ENCODE assay signal across 12 mouse cellular contexts in genomic region chr19:46987646-46988045, GRCm38 (mm10). TPM values are rescaled to one million over a fixed set of nuclear protein-coding genes. Genes with fewer than 3 reads are reported as not detected.
DNase-seq lines count a peak whose midpoint lies in the region; ATAC-seq and TF ChIP-seq lines count a peak whose summit lies in the region.
"Had no signal": no experiment of that assay in that cellular context is flagged by ENCODE, and none has a peak within 500 bp of the region (broad histone marks: within the 10 kb centered on the region; RNA-seq: fewer than 3 reads in every experiment).

No protein-coding gene starts in this region.

- ATAC-seq in kidney, embryonic 16.5 days (ENCODE audit: low FRiP score, low TSS enrichment) = no peak
- no peak for ATAC-seq in liver, postnatal 0 days
- no peak for ATAC-seq in stomach, embryonic 14.5 days (ENCODE audit: insufficient number of reproducible peaks, insufficient read depth, low FRiP score, low read depth)
- no peak for ATAC-seq in forebrain, postnatal 0 days
- ATAC-seq: Patski had no signal

- peaks cover 52% of the 10 kb centered on the region for H3K4me1 ChIP-seq in kidney, embryonic 16.5 days (ENCODE audit: insufficient read depth, low read length)
- H3K4me1 ChIP-seq in brown adipose tissue, adult 24 weeks (ENCODE audit: control insufficient read depth, insufficient read depth, insufficient read length, low read length) = peaks cover 3% of the 10 kb centered on the region; the same call in 1 of the 2 replicates
- peaks cover 58% of the 10 kb centered on the region for H3K4me1 ChIP-seq in liver, postnatal 0 days (ENCODE audit: insufficient read depth)
- peaks cover 3% of the 10 kb centered on the region; the same call in 1 of the 2 replicates for H3K4me1 ChIP-seq in stomach, embryonic 14.5 days (ENCODE audit: control insufficient read depth, insufficient read depth, low read length)
- H3K4me1 ChIP-seq in forebrain, postnatal 0 days (ENCODE audit: insufficient read depth) = no peaks in the 10 kb centered on the region

- no peak overlapping the region for H3K4me3 ChIP-seq in kidney, embryonic 16.5 days (ENCODE audit: low read length)
- H3K4me3 ChIP-seq in brown adipose tissue, adult 24 weeks (ENCODE audit: insufficient read depth, low read depth, low read length) = no peak overlapping the region
- no peak overlapping the region for H3K4me3 ChIP-seq in liver, postnatal 0 days (ENCODE audit: low read depth, low read length)
- no peak overlapping the region for H3K4me3 ChIP-seq in stomach, embryonic 14.5 days (ENCODE audit: low read depth, low read length)
- no peak overlapping the region for H3K4me3 ChIP-seq in forebrain, postnatal 0 days (ENCODE audit: low read depth, low read length)

- WGBS in kidney, embryonic 16.5 days = 68% methylated on average over 6 of the region's 6 CpGs
- WGBS in liver, postnatal 0 days (ENCODE audit: insufficient replicate concordance) = 36% methylated on average over 6 of the region's 6 CpGs
- 72% methylated on average over 6 of the region's 6 CpGs for WGBS in stomach, embryonic 14.5 days
- WGBS in forebrain, postnatal 0 days = 84% methylated on average over 6 of the region's 6 CpGs

- intact Hi-C loops in gastrocnemius, postnatal 14 days (cut with DNase I; ENCODE audit: low total_unique reads) = no loop called here

- no peaks in the 10 kb centered on the region for H3K36me3 ChIP-seq in kidney, embryonic 16.5 days (ENCODE audit: insufficient read depth, low read length)
- no peaks in the 10 kb centered on the region for H3K36me3 ChIP-seq in liver, postnatal 0 days (replicated peaks; ENCODE audit: insufficient read depth, low read length)
- no peaks in the 10 kb centered on the region for H3K36me3 ChIP-seq in stomach, embryonic 14.5 days (ENCODE audit: control insufficient read depth, insufficient read depth, low read length)
- no peaks in the 10 kb centered on the region for H3K36me3 ChIP-seq in forebrain, postnatal 0 days (ENCODE audit: insufficient read depth)

- no peak for TF ChIP-seq CTCF in liver, postnatal 0 days (IDR thresholded peaks at IDR 0.05; ENCODE audit: low read depth)
- TF ChIP-seq CTCF in forebrain, postnatal 0 days (IDR thresholded peaks at IDR 0.05; ENCODE audit: low read depth) = no peak

- peak overlapping the region; percentile 89 for H3K27ac ChIP-seq in kidney, embryonic 16.5 days (ENCODE audit: low read length)
- H3K27ac ChIP-seq in brown adipose tissue, adult 24 weeks (replicated peaks; ENCODE audit: low read depth, low read length) = peak overlapping the region; percentile 74; the same call in 1 of the 2 replicates
- peak overlapping the region; percentile 86 for H3K27ac ChIP-seq in liver, postnatal 0 days (ENCODE audit: low read depth)
- H3K27ac ChIP-seq in stomach, embryonic 14.5 days (ENCODE audit: low read length) = peak overlapping the region; percentile 70
- H3K27ac ChIP-seq in forebrain, postnatal 0 days (ENCODE audit: low read depth, low read length) = no peak overlapping the region

- no peak overlapping the region for H3K9ac ChIP-seq in kidney, embryonic 16.5 days (replicated peaks; ENCODE audit: low read length)
- no peak overlapping the region; the same call in 1 of the 2 replicates for H3K9ac ChIP-seq in liver, postnatal 0 days (replicated peaks)
- H3K9ac ChIP-seq in stomach, embryonic 14.5 days (replicated peaks; ENCODE audit: low read depth, low read length) = no peak overlapping the region
- H3K9ac ChIP-seq in forebrain, postnatal 0 days = no peak overlapping the region

- no peaks in the 10 kb centered on the region; the same call in 1 of the 2 replicates for H3K27me3 ChIP-seq in kidney, embryonic 16.5 days (ENCODE audit: insufficient read depth, low read length)
- no peaks in the 10 kb centered on the region for H3K27me3 ChIP-seq in liver, postnatal 0 days (ENCODE audit: insufficient read depth, low read length)
- H3K27me3 ChIP-seq in stomach, embryonic 14.5 days (ENCODE audit: control insufficient read depth, insufficient read depth, low read length) = no peaks in the 10 kb centered on the region
- no peaks in the 10 kb centered on the region for H3K27me3 ChIP-seq in forebrain, postnatal 0 days (ENCODE audit: insufficient read depth, low read length)
- H3K27me3 ChIP-seq: Patski had no signal

- no peaks in the 10 kb centered on the region for H3K9me3 ChIP-seq in kidney, embryonic 16.5 days (ENCODE audit: low read length)
- H3K9me3 ChIP-seq in liver, postnatal 0 days (ENCODE audit: low read length) = no peaks in the 10 kb centered on the region
- no peaks in the 10 kb centered on the region for H3K9me3 ChIP-seq in stomach, embryonic 14.5 days (ENCODE audit: control insufficient read depth, low read depth, low read length)
- H3K9me3 ChIP-seq in forebrain, postnatal 0 days (ENCODE audit: low read length) = no peaks in the 10 kb centered on the region

- TF ChIP-seq EP300 in liver, postnatal 0 days (IDR thresholded peaks at IDR 0.05; ENCODE audit: low read depth) = no peak; the same call in 1 of the 2 replicates

- no peak overlapping the region for H3K4me2 ChIP-seq in kidney, embryonic 16.5 days (replicated peaks; ENCODE audit: low read depth, low read length)
- H3K4me2 ChIP-seq in liver, postnatal 0 days (ENCODE audit: low read depth, low read length) = peak overlapping the region; percentile 74
- no peak overlapping the region for H3K4me2 ChIP-seq in stomach, embryonic 14.5 days (replicated peaks; ENCODE audit: low read depth, low read length)
- no peak overlapping the region for H3K4me2 ChIP-seq in forebrain, postnatal 0 days (ENCODE audit: low read depth)

- no peak for DNase-seq in kidney, postnatal 25 days
- peak; percentile 55 for DNase-seq in liver, postnatal 0 days
- no peak for DNase-seq in forebrain, postnatal 0 days
- no peak for DNase-seq in gastrocnemius, postnatal 14 days
- DNase-seq: cerebellum, adult 18-20 months; midbrain, embryonic 14.5 days; right cerebral cortex, adult 18-20 months had no signal

RNA-seq across cellular contexts. Expression of gene Ina, which starts 26.9 kb away (rescaled TPM):
- 0.71 and 2.1 TPM in 2 replicates for polyA plus RNA-seq in kidney, embryonic 16.5 days (2015; fragmentation: Nextera tagmentation; extraction: Ambion mirVana)
- not detected in 2 replicates for polyA plus RNA-seq in brown adipose tissue, adult 24 weeks (2012; ENCODE audit: insufficient read depth, insufficient read length, missing spikeins)
- polyA plus RNA-seq in liver, postnatal 0 days (2015; fragmentation: Nextera tagmentation; extraction: Ambion mirVana) = not detected in 2 replicates
- polyA plus RNA-seq in stomach, embryonic 14.5 days (2014; fragmentation: Nextera tagmentation; extraction: Ambion mirVana) = 16.0 and 18.7 TPM in 2 replicates
- 115 and 156 TPM in 2 replicates for total RNA-seq in forebrain, postnatal 0 days (2014; rRNA removed)
- polyA plus RNA-seq in forebrain, postnatal 0 days (2015; fragmentation: Nextera tagmentation; extraction: Ambion mirVana) = 189 and 260 TPM in 2 replicates
- total RNA-seq in gastrocnemius, postnatal 14 days (2021) = not detected
- polyA plus RNA-seq: heart, postnatal 0 days had no signal

RNA-seq across cellular contexts. Expression of gene Nt5c2, which starts 27.3 kb away (rescaled TPM):
- polyA plus RNA-seq in kidney, embryonic 16.5 days (2015; fragmentation: Nextera tagmentation; extraction: Ambion mirVana) = 77.5 and 89.4 TPM in 2 replicates
- 31.8 and 36.0 TPM in 2 replicates for polyA plus RNA-seq in brown adipose tissue, adult 24 weeks (2012; ENCODE audit: insufficient read depth, insufficient read length, missing spikeins)
- 30.2 and 36.1 TPM in 2 replicates for polyA plus RNA-seq in liver, postnatal 0 days (2015; fragmentation: Nextera tagmentation; extraction: Ambion mirVana)
- 84.2 and 106 TPM in 2 replicates for polyA plus RNA-seq in stomach, embryonic 14.5 days (2014; fragmentation: Nextera tagmentation; extraction: Ambion mirVana)
- total RNA-seq in forebrain, postnatal 0 days (2014; rRNA removed) = 51.8 and 69.5 TPM in 2 replicates
- polyA plus RNA-seq in forebrain, postnatal 0 days (2015; fragmentation: Nextera tagmentation; extraction: Ambion mirVana) = 74.1 and 80.4 TPM in 2 replicates
- total RNA-seq in gastrocnemius, postnatal 14 days (2021) = 10 to 100 TPM; 17.5 to 23.0 TPM
